Mouse (Mus musculus): ENCODE data around the gene Hist2h3c2.
"Not testable (repeated sequence)": the region's sequence is repeated elsewhere in the genome, so short reads cannot be mapped to it uniquely, and the experiment has no call there.

The Hist2h3c2 gene

DNA sequence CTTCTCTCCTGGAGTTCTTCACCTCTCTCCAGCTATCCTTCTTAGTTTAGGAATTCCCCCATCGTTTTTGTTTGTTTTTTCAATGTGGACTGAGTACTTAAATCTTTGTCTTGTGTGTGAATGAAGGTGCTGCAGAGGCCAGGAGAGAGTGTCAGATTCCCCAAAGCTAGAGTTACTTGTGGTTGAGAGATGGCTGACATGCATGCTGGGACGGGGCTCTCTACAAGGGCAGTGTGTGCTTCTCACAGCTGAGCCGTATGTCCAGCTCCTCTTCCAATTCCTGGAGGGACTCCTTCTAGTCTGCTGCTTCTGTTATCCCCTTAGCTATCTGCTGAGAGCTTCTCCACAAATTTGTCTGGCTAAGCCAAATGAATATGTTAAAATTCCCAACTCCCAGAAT is 3.1 kb downstream of the Hist2h3c2 start:
- DNase-seq (ENCODE audit: low spot score in 2 of 2), result no peak

DNA sequence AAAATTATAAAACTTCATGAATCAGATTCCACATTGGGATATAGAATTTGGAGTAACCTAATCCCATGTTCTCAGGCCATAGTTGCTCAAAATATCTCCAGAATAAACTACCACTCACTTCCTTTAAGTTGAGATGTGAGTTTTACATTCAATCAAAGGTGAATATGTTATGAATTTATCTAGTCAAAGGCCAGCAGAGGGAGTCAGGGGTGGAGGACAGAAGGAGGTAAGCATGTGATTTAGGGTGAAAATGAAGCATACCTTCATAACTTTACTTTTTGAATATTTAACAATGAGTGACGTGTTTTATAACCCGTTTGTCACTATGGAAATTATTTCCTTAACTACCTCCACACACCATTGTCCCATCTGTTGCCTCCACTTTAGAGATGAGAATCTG is 4.0 kb downstream of the Hist2h3c2 start:
- no peak for DNase-seq (ENCODE audit: low spot score in 2 of 2)

GRCm38 (mm10) chr3:96231758-96232120 is 7.2 kb downstream of the Hist2h3c2 start:
- no peak for DNase-seq (ENCODE audit: low spot score in 2 of 2)

DNA sequence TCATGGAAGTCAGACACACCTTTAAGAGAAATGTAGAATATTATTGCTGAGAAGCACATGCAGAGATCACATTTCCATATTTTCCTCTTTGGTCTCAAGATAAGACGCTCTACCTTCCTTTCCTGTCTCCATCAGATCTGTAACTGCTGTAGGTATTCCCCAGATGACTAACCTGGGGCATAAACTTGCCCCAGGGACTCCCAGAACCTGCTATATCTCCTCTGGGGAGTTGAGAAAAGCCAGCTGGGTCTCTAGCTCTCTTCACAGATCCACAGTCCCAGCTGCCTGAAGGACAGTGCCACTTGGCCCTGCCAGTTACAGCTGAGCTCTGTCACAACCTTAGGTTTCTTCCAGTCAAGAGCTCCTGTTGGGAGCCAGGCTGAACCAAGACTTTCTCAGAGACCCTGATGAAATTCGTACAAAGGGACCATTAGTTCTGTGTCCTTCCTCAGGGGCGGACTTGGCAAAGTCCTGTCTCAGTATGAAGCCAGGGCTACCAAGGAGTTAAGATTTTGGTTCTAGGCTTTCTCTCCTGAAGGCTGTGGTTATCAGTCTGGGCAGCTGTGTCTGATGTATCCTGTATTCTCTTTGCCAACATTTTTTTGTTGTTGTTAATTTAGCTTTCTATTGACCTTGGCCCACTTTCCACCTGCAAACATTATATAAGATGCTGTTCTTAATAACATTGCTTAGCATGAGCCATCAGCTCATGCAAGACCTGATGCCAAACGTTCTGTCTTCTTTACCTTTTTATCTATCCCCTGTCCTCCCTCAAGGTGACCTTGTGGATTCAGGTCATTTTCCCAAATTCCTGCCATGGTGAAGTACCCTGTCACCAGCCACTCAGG is 7.8 kb downstream of the Hist2h3c2 start:
- no peak for DNase-seq (ENCODE audit: low spot score in 2 of 2)

DNA sequence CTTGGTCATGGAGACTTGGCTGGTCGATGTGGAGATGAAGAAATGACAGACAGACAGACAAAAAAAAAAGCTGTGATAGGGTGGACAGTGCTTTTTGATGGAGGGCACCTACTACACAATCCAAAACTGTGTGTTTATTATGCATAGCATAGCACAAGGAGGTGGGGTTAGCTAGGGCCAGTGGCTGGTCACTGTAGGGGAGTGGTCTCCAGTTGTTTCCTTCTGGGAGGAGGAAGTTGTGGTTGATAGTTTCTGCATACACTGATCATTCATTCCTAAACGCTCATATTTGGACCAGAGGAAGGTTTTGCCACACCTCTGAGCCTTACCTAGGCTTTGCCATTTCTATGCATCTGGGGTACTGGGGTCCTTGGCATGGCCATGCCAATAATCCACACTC is 8.5 kb downstream of the Hist2h3c2 start:
- no peak for DNase-seq (ENCODE audit: low spot score in 2 of 2)

- no peak for DNase-seq (ENCODE audit: low spot score in 2 of 2)
Measured at GRCm38 (mm10) chr3:96228828-96229227, 10.1 kb downstream of the Hist2h3c2 start.

DNA sequence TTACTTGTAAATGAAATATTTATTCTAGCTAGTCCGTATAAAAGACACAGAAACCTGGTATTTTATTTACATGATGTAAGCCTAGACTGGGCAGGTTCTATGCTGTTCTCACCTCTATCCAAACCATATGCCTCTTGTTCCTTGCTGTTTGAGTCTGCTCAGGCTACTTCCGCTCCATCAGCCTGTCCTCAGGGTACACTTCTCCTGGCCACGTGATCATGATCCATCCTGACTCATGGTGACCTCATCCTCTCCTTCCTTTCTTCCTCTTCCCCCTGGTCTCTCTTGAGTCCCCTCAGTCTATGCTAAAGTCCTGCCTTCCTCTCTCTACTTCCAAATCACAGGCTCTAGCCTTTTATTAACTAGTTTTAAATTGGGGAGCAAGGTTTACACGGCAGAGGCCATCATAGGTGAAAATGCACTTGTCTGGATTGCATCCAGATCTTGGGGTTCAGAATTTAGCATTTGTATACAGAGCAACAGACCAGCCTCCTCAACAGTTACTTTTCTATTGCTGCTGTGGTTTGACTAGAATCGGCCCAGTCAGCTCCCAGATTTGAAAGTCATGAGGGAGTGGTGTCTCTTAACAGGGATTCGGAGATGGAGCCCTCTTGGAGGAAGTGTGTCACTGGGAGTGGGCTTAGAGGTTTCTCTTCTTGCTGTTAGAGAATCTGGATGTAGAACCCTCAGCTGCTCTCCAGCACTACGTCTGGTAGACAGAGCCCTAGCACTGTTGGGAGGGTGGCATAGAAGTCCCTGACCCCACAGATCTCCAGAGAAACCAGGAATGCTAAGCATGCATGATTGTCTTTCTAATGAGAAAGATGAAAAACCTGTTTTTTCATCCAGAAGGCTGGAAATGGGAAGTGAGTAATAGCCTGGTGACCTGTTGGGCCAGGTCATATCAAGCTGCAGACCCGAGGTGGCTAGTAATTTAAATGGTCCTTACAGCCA is 12.0 kb downstream of the Hist2h3c2 start:
- no peak for DNase-seq (ENCODE audit: low spot score in 2 of 2)

DNA sequence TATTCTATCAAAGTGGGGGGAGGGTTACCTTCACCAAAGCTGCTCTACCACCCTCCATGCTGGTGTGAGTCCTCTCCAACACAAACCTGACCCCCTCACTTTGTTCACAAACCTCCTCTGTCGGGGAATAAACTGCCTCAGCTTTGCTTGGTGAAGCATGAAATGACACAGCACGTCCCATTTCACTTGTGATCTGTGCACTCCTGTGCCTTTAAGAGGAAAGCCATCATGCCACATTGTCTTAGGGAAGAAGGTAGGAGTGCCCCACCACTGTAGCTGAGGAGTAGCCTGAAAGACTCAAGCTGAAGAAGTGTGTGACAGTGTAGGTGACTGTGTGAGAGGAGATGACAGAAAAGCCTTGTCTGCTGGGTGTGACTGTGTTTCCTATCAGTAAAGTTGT is 13.5 kb downstream of the Hist2h3c2 start:
- no peak for DNase-seq (ENCODE audit: low spot score in 2 of 2)

DNA sequence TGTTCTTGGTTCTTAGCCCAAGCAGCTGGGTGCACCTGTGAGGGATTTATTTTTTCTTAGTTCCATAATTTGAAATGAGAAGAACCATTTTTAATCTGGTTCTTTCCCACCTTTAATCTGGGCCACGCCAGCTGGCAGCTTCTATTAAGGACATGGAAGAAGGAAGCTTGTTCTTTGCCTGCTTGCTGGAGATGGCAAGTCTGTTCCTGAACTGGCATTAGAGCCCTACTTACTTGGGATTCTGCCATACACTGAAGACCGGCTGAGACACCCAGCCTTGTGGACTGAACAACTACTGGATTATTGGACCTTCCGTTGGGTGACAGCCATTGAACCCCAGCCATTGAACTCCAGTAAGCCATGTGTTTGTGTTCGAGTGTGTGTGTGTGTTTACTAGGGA is 16.2 kb downstream of the Hist2h3c2 start:
- no peak for DNase-seq (ENCODE audit: low spot score in 2 of 2)

DNA sequence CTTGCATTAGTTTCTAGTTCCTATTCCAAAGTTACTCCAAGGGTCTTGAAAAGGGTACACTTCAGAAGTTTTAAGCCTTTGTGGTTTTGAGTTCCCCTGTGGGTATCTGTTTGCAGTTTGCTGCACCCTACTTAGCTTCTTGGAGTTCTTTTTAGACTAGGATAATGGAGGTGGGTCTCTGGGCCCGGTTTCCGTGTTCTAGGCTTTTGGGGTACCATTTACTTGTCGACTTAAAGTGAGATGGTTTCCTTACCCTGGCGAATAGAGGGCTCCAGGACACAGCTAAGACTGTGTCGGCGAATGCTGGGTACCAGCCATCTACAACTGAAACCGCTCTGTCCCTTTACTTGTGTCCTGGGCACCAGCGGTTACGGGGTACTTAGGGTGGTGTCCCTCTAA is 17.3 kb downstream of the Hist2h3c2 start:
- DNase-seq (ENCODE audit: low spot score in 2 of 2), result no peak

GRCm38 (mm10) chr3:96220765-96221639 is 17.9 kb downstream of the Hist2h3c2 start, which contains the start of the genes Hist2h2ac and Hist2h2be:
Gene Hist2h2ac (minus strand): TSS chr3:96220880.
Gene Hist2h2be (plus strand): TSS chr3:96221119.
- DNase-seq (ENCODE audit: low spot score in 2 of 2), result peak; percentile 75 to 76

DNA sequence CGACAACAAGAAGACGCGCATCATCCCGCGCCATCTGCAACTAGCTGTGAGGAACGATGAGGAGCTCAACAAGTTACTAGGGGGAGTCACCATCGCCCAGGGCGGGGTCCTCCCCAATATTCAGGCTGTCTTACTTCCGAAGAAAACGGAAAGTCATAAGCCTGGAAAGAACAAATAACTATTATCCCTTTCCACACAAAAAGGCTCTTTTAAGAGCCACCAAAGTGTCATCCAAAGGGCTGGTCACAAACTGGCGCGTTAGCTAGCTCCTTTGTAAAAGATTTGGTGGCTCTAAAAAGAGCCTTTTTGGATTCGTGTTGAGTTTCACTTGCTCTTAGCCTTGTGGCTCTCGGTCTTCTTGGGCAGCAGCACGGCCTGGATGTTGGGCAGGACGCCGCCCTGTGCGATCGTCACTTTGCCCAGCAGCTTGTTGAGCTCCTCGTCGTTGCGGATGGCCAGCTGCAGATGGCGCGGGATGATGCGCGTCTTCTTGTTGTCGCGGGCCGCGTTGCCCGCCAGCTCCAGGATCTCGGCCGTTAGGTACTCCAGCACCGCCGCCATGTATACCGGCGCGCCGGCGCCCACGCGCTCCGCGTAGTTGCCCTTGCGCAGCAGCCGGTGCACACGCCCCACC is 18.7 kb downstream of the Hist2h3c2 start:
- DNase-seq (ENCODE audit: low spot score in 2 of 2), result not testable (repeated sequence)

GRCm38 (mm10) chr3:96219661-96220130 is 19.2 kb downstream of the Hist2h3c2 start, which contains the start of the genes Bola1 and Hist2h2ab:
Gene Bola1 (minus strand): TSS chr3:96219709.
Gene Hist2h2ab (plus strand): TSS chr3:96219865.
- peak; percentile 66 to 67 for DNase-seq (ENCODE audit: low spot score in 2 of 2)

GRCm38 (mm10) chr3:96219191-96219641 is 19.7 kb downstream of the Hist2h3c2 start:
- no peak for DNase-seq (ENCODE audit: low spot score in 2 of 2)

- DNase-seq (ENCODE audit: low spot score in 2 of 2), result no peak
Measured at GRCm38 (mm10) chr3:96209242-96209641, 29.7 kb downstream of the Hist2h3c2 start.

DNA sequence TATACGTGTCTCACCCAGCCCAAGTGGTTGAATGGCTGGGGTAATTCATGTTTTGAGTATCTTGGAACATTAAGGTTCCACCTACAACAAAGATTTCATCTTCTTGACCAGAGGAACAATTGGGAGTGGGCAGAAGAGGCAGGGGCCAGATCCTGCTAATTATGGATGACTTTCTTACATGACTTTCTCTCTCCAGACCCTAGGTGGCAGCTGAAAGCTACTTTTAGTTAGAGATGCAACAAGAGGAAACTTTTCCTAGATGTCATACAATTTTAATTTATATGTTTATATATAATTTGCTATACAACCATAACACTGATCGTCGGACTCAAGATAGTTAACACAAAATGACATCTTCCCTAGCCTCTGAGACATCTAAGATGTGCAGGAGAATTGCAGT is 31.1 kb downstream of the Hist2h3c2 start:
- no peak for DNase-seq (ENCODE audit: low spot score in 2 of 2)

- no peak for DNase-seq (ENCODE audit: low spot score in 2 of 2)
Measured at GRCm38 (mm10) chr3:96199731-96200130, 39.2 kb downstream of the Hist2h3c2 start.

DNA sequence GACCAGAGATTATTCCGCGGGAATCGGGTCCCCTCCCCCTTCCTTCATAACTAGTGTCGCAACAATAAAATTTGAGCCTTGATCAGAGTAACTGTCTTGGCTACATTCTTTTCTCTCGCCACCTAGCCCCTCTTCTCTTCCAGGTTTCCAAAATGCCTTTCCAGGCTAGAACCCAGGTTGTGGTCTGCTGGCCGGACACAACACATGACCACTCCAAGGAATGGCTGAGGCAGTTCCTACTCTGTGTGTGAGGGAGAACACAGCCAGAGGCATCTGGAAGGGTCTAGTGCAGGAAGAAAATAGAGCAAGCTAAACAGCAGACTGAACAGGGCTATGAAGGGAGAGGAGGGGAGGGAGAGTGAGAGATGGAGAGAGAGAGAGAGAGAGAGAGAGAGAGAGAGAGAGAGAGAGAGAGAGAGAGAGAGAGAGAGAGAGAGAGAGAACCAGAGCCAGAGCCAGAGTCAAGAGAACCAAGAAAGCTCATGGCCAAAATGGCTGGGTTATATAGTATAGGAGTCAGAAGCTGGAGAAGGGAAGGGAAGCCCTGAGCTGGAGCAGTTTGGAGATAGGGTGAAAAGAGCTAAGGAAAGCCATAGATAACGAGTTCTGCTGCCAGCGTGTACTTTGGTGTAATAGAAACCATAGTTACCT is 40.2 kb downstream of the Hist2h3c2 start:
- not testable (repeated sequence) for DNase-seq (ENCODE audit: low spot score in 2 of 2)

DNA sequence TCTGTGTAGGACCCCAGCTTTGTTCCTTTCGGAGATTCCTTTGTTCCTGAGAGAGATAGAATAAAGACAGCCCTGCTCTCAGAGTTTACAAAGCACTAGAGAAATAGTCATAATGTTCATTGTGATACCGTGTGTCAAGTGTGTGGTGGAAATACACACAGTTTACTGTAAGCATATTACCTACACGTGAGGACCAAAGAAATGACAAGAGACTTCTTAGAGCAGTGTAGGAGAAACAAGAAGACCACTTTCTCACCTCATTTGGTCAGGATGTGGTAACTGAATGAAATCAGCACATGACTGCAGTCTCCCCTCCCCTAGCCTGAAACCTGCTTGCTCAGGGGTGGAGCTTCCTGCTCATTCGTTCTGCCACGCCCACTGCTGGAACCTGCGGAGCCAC is 40.7 kb downstream of the Hist2h3c2 start:
- DNase-seq (ENCODE audit: low spot score in 2 of 2), result no peak

- DNase-seq (ENCODE audit: low spot score in 2 of 2), result peak; percentile 80 to 89
Measured at GRCm38 (mm10) chr3:96197129-96197749, 41.7 kb downstream of the Hist2h3c2 start.

All from frontal cortex, postnatal 25 days (tissue).